Mouse (Mus musculus): ENCODE data around the gene Trpv4.

DNA sequence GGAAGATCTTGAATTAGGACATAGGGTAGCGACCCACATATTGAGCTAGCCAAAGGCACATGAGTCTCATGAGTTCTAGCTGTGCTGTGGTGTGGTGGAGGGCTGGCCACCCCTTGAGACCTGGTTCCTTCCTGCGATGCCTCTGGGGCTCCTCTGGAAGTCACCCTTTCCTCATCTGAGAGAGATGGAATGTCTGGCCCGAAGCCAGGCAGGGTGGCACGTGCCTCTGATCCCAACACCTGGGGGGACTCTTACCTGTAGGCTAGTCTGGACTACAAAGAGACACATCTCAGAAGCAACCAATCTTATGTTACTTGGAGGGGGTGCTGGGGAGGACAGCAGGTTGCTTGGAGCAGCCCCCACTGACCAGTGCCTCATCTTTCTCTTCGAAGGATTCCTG lies 64.3 kb downstream of the Trpv4 start:
- no peak for TF ChIP-seq CTCF (IDR thresholded peaks at IDR 0.05; ENCODE audit: low read depth)
- TF ChIP-seq EP300 (optimal IDR thresholded peaks at IDR 0.05), result no peak
